Mouse (Mus musculus): ENCODE results near the gene Lgals1.

- TF ChIP-seq POLR2A (IDR thresholded peaks at IDR 0.05; ENCODE audit: borderline replicate concordance, low read depth, low read length) (no peak), CTCF (IDR thresholded peaks at IDR 0.05; ENCODE audit: low read depth, low read length) (no peak)
Observed at GRCm38 (mm10) chr15:78977676-78978159, 51.2 kb downstream of the Lgals1 start.

Data from bone marrow macrophage, adult 2 months (primary cell).